Mouse (Mus musculus) forebrain, embryonic 11.5 days (tissue): Measurements from ENCODE around the gene Nup188. TPM values are rescaled to one million over a fixed set of nuclear protein-coding genes. Genes with fewer than 3 reads are reported as not detected.

Experiments used
- ATAC-seq: fragments of 200-750 bp; cut with Nextera tagmentation; replicated peaks from 2 replicates; pipeline ENCODE4 v1.8.0; 2017; ENCODE audit warnings: moderate TSS enrichment; ENCODE audit not compliant: low FRiP score
- DNase-seq: peaks from one replicate; pipeline ENCODE4 v3.0.0-alpha.2; 2017; ENCODE audit warnings: low spot score
- H3K27ac ChIP-seq: fragments of 300-500 bp; sonication (generic); 2 replicates; pipeline ENCODE4 v1.5.1; 2014; ENCODE audit warnings: low read depth, low read length
- H3K27me3 ChIP-seq: fragments of 300-500 bp; sonication (generic); 2 replicates; pipeline ENCODE4 v1.6.1; 2014; ENCODE audit warnings: mild to moderate bottlenecking, low read length, mixed read lengths; ENCODE audit not compliant: control insufficient read depth, insufficient read depth
- H3K36me3 ChIP-seq: fragments of 300-500 bp; sonication (generic); 2 replicates; pipeline ENCODE4 v1.6.1; 2014; ENCODE audit warnings: mild to moderate bottlenecking, low read length, moderate library complexity, mixed read lengths; ENCODE audit not compliant: control insufficient read depth, insufficient read depth
- H3K4me1 ChIP-seq: fragments of 300-500 bp; sonication (generic); replicated peaks from 2 replicates; pipeline ENCODE4 v1.6.1; 2014; ENCODE audit warnings: low read length, mixed read lengths; ENCODE audit not compliant: control insufficient read depth, insufficient read depth
- H3K4me2 ChIP-seq: fragments of 300-500 bp; sonication (generic); 2 replicates; pipeline ENCODE4 v1.6.1; 2014; ENCODE audit warnings: low read depth, mild to moderate bottlenecking, low read length, moderate library complexity, mixed read lengths; ENCODE audit not compliant: severe bottlenecking
- H3K4me3 ChIP-seq: fragments of 300-500 bp; sonication (generic); 2 replicates; pipeline ENCODE4 v1.5.1; 2014; ENCODE audit warnings: low read depth, low read length
- H3K9ac ChIP-seq: fragments of 300-500 bp; sonication (generic); 2 replicates; pipeline ENCODE4 v1.6.1; 2014; ENCODE audit warnings: low read length
- H3K9me3 ChIP-seq: fragments of 300-500 bp; sonication (generic); 2 replicates; pipeline ENCODE4 v1.6.1; 2016; ENCODE audit warnings: low read length, mixed read lengths; ENCODE audit not compliant: control insufficient read depth
- WGBS: fragments of 180-500 bp; shearing (Covaris S2); extraction: QIAGEN DNeasy Blood & Tissue Kit; methylation state at CpG from one replicate; pipeline ENCODE4 v1.1.7; 2014; 5-methylcytosine and 5-hydroxymethylcytosine counted together
- polyA plus RNA-seq: library from polyadenylated mRNA; unstranded; fragments of >200 nt; fragmentation: Nextera tagmentation; extraction: Ambion mirVana; gene quantifications from 2 replicates; pipeline ENCODE4 v1.2.1, GENCODE M21; 2014

Gene Nup188
- 65.8 and 67.0 TPM in 2 replicates for polyA plus RNA-seq

- Histone ChIP-seq H3K27me3 (no peaks in the 10 kb centered on the region), H3K36me3 (no peaks in the 10 kb centered on the region; the same call in 1 of the 2 replicates), H3K4me2 (peak within 1 kb of the TSS; percentile 95), H3K9me3 (no peaks in the 10 kb centered on the region), H3K4me3 (peak within 1 kb of the TSS; percentile 99), H3K27ac (peak within 1 kb of the TSS; percentile 46; the same call in 1 of the 2 replicates), H3K4me1 (peaks cover 4% of the 10 kb centered on the region; the same call in 1 of the 2 replicates), H3K9ac (peak within 1 kb of the TSS; percentile 96)
- WGBS, result under 1% methylated on average over 60 of the region's 68 CpGs
- peak; percentile 99 for DNase-seq
- ATAC-seq, result peak; percentile 93
Measured at GRCm38 (mm10) chr2:30286192-30287026, at the start of gene Nup188, which contains the start of gene Dolk. Gene Nup188 (plus strand): TSS chr2:30286397. Gene Dolk (minus strand): TSS chr2:30286334.

- Histone ChIP-seq H3K4me2 (peak overlapping the region; percentile 80), H3K9ac (peak overlapping the region; percentile 74), H3K4me3 (peak overlapping the region; percentile 89), H3K27me3 (no peaks in the 10 kb centered on the region), H3K4me1 (peaks cover 10% of the 10 kb centered on the region; the same call in 1 of the 2 replicates), H3K36me3 (peaks cover 3% of the 10 kb centered on the region; the same call in 1 of the 2 replicates), H3K9me3 (no peaks in the 10 kb centered on the region), H3K27ac (peak overlapping the region; percentile 48; the same call in 1 of the 2 replicates)
- DNase-seq, result no peak
- 0 out of 2 replicates have a peak, but pooled peaks have one; percentile 5 for ATAC-seq
- WGBS, result 7% methylated on average over 18 of the region's 18 CpGs
Measured at GRCm38 (mm10) chr2:30236426-30237198, 49.6 kb upstream of the Nup188 start.

- H3K9ac ChIP-seq, result peak within 1 kb of the TSS; percentile 89
- peaks cover 3% of the 10 kb centered on the region; the same call in 1 of the 2 replicates for H3K36me3 ChIP-seq
- peaks cover 10% of the 10 kb centered on the region; the same call in 1 of the 2 replicates for H3K4me1 ChIP-seq
- peak within 1 kb of the TSS; percentile 84 for H3K27ac ChIP-seq
- H3K9me3 ChIP-seq, result no peaks in the 10 kb centered on the region
- peak within 1 kb of the TSS; percentile 89 for H3K4me3 ChIP-seq
- no peaks in the 10 kb centered on the region for H3K27me3 ChIP-seq
- DNase-seq (peak; percentile 100), ATAC-seq (peak; percentile 96)
- under 1% methylated on average over 65 of the region's 67 CpGs for WGBS
- H3K4me2 ChIP-seq, result peak within 1 kb of the TSS; percentile 84
Measured at GRCm38 (mm10) chr2:30237199-30237880, 48.9 kb upstream of the Nup188 start, which contains the start of gene Lrrc8a. Gene Lrrc8a (plus strand): TSS chr2:30237715.

- ATAC-seq, result peak; percentile 88
- Histone ChIP-seq H3K4me3 (peak overlapping the region; percentile 89), H3K36me3 (peaks cover 3% of the 10 kb centered on the region; the same call in 1 of the 2 replicates), H3K4me2 (peak overlapping the region; percentile 84), H3K27ac (peak overlapping the region; percentile 84), H3K9me3 (no peaks in the 10 kb centered on the region), H3K9ac (peak overlapping the region; percentile 89), H3K27me3 (no peaks in the 10 kb centered on the region), H3K4me1 (peaks cover 10% of the 10 kb centered on the region; the same call in 1 of the 2 replicates)
- WGBS, result under 1% methylated on average over 42 of the region's 42 CpGs
- DNase-seq, result peak; percentile 85
Measured at GRCm38 (mm10) chr2:30237881-30238280, 48.3 kb upstream of the Nup188 start.

GRCm38 (mm10) chr2:30238906-30239465, 47.2 kb upstream of the Nup188 start:
- H3K9me3 ChIP-seq, result no peaks in the 10 kb centered on the region
- WGBS, result 74% methylated on average over 3 of the region's 3 CpGs
- ATAC-seq (no peak), DNase-seq (no peak)
- peak overlapping the region; percentile 89 for H3K4me3 ChIP-seq
- peaks cover 10% of the 10 kb centered on the region; the same call in 1 of the 2 replicates for H3K4me1 ChIP-seq
- no peaks in the 10 kb centered on the region for H3K27me3 ChIP-seq
- peaks cover 3% of the 10 kb centered on the region; the same call in 1 of the 2 replicates for H3K36me3 ChIP-seq
- H3K9ac ChIP-seq, result peak overlapping the region; percentile 89
- no peak overlapping the region for H3K27ac ChIP-seq
- H3K4me2 ChIP-seq, result peak overlapping the region; percentile 84

GRCm38 (mm10) chr2:30239777-30240176, 46.4 kb upstream of the Nup188 start:
- WGBS, result 86% methylated on average over 4 of the region's 4 CpGs
- H3K27ac ChIP-seq, result no peak overlapping the region
- ATAC-seq (no peak), DNase-seq (no peak)
- H3K27me3 ChIP-seq, result no peaks in the 10 kb centered on the region
- H3K9ac ChIP-seq, result no peak overlapping the region
- H3K4me1 ChIP-seq, result peaks cover 10% of the 10 kb centered on the region; the same call in 1 of the 2 replicates
- H3K4me2 ChIP-seq, result no peak overlapping the region
- H3K36me3 ChIP-seq, result peaks cover 3% of the 10 kb centered on the region; the same call in 1 of the 2 replicates
- H3K4me3 ChIP-seq, result no peak overlapping the region
- H3K9me3 ChIP-seq, result no peaks in the 10 kb centered on the region

GRCm38 (mm10) chr2:30240267-30240666, 45.9 kb upstream of the Nup188 start, which contains the start of gene Gm28035:
Gene Gm28035 (plus strand): TSS chr2:30240567.
- H3K4me1 ChIP-seq, result peaks cover 10% of the 10 kb centered on the region; the same call in 1 of the 2 replicates
- no peaks in the 10 kb centered on the region for H3K27me3 ChIP-seq
- no peak for ATAC-seq
- no peak within 1 kb of the TSS for H3K4me3 ChIP-seq
- H3K27ac ChIP-seq, result no peak within 1 kb of the TSS
- peaks cover 3% of the 10 kb centered on the region; the same call in 1 of the 2 replicates for H3K36me3 ChIP-seq
- no peak within 1 kb of the TSS for H3K4me2 ChIP-seq
- WGBS, result 84% methylated on average over 2 of the region's 2 CpGs
- H3K9me3 ChIP-seq, result no peaks in the 10 kb centered on the region
- no peak for DNase-seq
- H3K9ac ChIP-seq, result no peak within 1 kb of the TSS
